Mouse (Mus musculus) ES-E14 (cell line): ENCODE results near the gene Fndc3b.

ENCODE experiments used
- CHD2 ChIP-seq: IDR thresholded peaks from 2 replicates; pipeline ENCODE4 v1.6.1; 2014; ENCODE audit warnings: mild to moderate bottlenecking, low read depth, low read length, inconsistent platforms
- HCFC1 ChIP-seq: IDR thresholded peaks from 2 replicates; pipeline ENCODE4 v1.6.1; 2012; ENCODE audit warnings: low read length, inconsistent platforms, borderline replicate concordance; ENCODE audit not compliant: insufficient read depth

- no peak for TF ChIP-seq HCFC1
- TF ChIP-seq CHD2, result no peak
These were observed 217.0 kb downstream of the Fndc3b start for GRCm38 (mm10) chr3:27494066-27494465.
